Mouse (Mus musculus): ENCODE data around the gene Myo16. TPM values are rescaled to one million over a fixed set of nuclear protein-coding genes. Genes with fewer than 3 reads are reported as not detected.

Gene Myo16
- polyA plus RNA-seq, 1 experiment from 2014 or later: 0.81 TPM

DNA sequence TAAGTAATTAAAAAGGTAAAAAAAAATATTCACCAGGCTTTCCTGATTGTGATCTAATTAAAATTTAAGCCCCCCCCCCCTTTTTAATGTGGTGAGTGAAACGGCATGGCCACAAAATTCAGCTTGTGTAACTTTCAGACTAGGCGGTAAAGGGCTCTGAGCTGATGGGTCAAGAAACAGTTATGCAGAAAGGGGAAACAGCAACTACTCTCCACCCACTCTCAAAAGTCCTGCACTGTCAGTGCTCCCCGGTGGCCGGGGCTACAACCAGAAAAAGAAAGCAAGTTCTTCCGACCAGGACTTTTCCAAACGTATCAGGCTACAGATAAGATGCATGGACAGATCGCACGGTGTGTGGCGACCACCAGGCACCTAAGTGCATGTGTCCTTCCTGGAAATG, 408.9 kb downstream of the Myo16 start:
- Histone ChIP-seq H3K36me3 (replicated peaks; ENCODE audit: control insufficient read depth, insufficient read depth, low read depth, low read length) (no peaks in the 10 kb centered on the region), H3K4me1 (ENCODE audit: control insufficient read depth, insufficient read depth, low read length) (no peaks in the 10 kb centered on the region), H3K4me3 (ENCODE audit: low read depth, low read length) (no peak overlapping the region), H3K9me3 (replicated peaks; ENCODE audit: control insufficient read depth, low read length) (no peaks in the 10 kb centered on the region), H3K27me3 (ENCODE audit: control insufficient read depth, insufficient read depth, low read length) (no peaks in the 10 kb centered on the region), H3K4me2 (ENCODE audit: low read depth, low read length) (no peak overlapping the region), H3K27ac (replicated peaks; ENCODE audit: low read depth, low read length) (no peak overlapping the region), H3K9ac (replicated peaks; ENCODE audit: low read length) (no peak overlapping the region)
- ATAC-seq (replicated peaks; ENCODE audit: insufficient number of reproducible peaks, low FRiP score, low TSS enrichment, low read depth) (no peak), DNase-seq (ENCODE audit: low spot score) (no peak)
- 88% methylated on average over 9 of the region's 9 CpGs for whole genome bisulfite sequencing

DNA sequence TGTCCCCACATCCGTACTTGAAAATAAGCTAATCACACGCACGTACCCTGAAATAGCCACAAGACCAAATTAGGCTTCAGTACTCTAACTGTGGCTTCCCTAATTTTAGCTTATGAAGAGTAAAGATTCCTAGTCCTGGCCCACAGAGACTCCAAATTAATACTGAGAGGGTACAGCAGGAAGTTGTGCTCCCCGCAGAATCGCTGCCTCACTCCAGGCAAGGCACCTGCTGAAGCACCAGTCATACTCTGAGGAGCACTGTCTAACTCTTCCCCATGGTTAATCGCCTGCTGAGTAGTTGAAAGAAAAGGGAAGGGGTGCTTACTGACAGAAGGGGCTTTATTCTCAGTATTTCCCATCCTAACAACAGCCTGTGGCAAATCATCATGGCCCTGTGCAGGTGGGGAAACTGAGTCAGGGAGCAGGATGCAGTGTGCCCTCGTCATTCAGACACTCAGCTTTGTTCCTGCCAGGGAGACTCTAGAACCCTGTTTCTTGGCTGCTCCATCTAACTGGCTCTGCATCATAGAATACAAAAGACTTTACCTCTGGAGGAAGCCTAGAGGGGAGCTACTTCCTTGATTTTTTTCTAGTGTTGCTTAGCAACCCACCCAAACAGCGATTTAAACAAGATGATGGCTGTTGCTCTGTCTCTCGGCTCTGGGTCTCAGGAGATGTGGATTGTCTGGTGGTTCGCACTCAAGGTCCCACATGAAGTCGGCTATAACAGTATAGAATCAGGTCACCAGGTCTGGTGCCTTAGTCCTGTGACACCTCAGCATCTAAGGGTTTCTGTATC, 411.7 kb downstream of the Myo16 start:
- no peaks in the 10 kb centered on the region for H3K27me3 ChIP-seq (ENCODE audit: control insufficient read depth, insufficient read depth, low read length)
- no peak overlapping the region for H3K4me3 ChIP-seq (ENCODE audit: low read depth, low read length)
- H3K27ac ChIP-seq (replicated peaks; ENCODE audit: low read depth, low read length): no peak overlapping the region
- ATAC-seq (replicated peaks; ENCODE audit: insufficient number of reproducible peaks, low FRiP score, low TSS enrichment, low read depth) (no peak), DNase-seq (ENCODE audit: low spot score) (peak; percentile 19)
- no peak overlapping the region for H3K9ac ChIP-seq (replicated peaks; ENCODE audit: low read length)
- no peaks in the 10 kb centered on the region for H3K9me3 ChIP-seq (replicated peaks; ENCODE audit: control insufficient read depth, low read length)
- H3K4me2 ChIP-seq (ENCODE audit: low read depth, low read length): no peak overlapping the region
- no peaks in the 10 kb centered on the region for H3K36me3 ChIP-seq (replicated peaks; ENCODE audit: control insufficient read depth, insufficient read depth, low read depth, low read length)
- 70% methylated on average over 11 of the region's 11 CpGs for WGBS
- H3K4me1 ChIP-seq (ENCODE audit: control insufficient read depth, insufficient read depth, low read length): no peaks in the 10 kb centered on the region

DNA sequence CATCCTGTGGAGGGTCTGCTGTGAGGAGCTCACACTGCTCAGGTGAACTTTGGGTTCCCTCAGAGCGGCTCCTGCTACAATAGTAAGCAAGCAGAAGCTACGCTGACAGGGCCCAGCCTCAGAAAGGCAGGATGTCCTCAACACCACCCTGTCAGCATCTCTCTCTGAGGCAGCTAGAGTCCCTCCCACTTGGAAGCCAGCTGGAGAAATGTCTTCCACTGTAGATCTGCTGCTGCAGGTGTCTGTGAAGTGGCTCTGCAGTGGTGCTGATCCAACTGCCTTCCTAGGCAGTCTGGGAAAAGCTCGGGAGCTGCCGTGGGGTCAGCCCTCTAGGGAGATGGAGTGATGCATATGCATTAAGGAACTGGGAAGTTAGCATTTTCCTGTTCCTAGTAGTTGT, 414.7 kb downstream of the Myo16 start:
- H3K27ac ChIP-seq (replicated peaks; ENCODE audit: low read depth, low read length): no peak overlapping the region
- no peaks in the 10 kb centered on the region for H3K27me3 ChIP-seq (ENCODE audit: control insufficient read depth, insufficient read depth, low read length)
- H3K4me1 ChIP-seq (ENCODE audit: control insufficient read depth, insufficient read depth, low read length): no peaks in the 10 kb centered on the region
- no peak overlapping the region for H3K4me3 ChIP-seq (ENCODE audit: low read depth, low read length)
- H3K9me3 ChIP-seq (replicated peaks; ENCODE audit: control insufficient read depth, low read length): no peaks in the 10 kb centered on the region
- DNase-seq (ENCODE audit: low spot score) (no peak), ATAC-seq (replicated peaks; ENCODE audit: insufficient number of reproducible peaks, low FRiP score, low TSS enrichment, low read depth) (no peak)
- no peak overlapping the region for H3K9ac ChIP-seq (replicated peaks; ENCODE audit: low read length)
- H3K4me2 ChIP-seq (ENCODE audit: low read depth, low read length): no peak overlapping the region
- WGBS: 70% methylated on average over 4 of the region's 4 CpGs
- no peaks in the 10 kb centered on the region for H3K36me3 ChIP-seq (replicated peaks; ENCODE audit: control insufficient read depth, insufficient read depth, low read depth, low read length)

DNA sequence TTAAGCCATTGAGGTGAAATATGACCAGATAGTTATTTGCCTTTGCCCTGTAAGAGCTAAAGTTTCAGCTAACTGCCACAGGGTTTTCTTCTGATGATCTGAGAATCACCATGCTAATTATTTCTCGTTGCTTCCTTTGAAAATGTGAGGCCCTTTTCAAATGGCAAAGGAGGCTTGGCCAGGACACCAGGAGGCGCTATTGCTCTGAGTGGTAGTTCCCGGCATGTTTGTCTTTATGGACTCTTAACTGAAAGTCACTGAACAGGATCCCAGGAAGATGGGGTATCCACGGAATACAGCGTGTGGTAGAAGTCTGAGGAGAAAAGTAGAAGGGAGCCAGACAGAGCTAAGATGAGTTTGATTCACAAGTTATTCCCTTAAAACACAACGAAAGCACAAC, 420.4 kb downstream of the Myo16 start:
- no peak for ATAC-seq (replicated peaks; ENCODE audit: insufficient number of reproducible peaks, low FRiP score, low TSS enrichment, low read depth)
- H3K27me3 ChIP-seq (ENCODE audit: control insufficient read depth, insufficient read depth, low read length): no peaks in the 10 kb centered on the region; the same call in 1 of the 2 replicates
- no peaks in the 10 kb centered on the region for H3K4me1 ChIP-seq (ENCODE audit: control insufficient read depth, insufficient read depth, low read length)
- H3K9ac ChIP-seq (replicated peaks; ENCODE audit: low read length): no peak overlapping the region
- H3K9me3 ChIP-seq (replicated peaks; ENCODE audit: control insufficient read depth, low read length): no peaks in the 10 kb centered on the region
- H3K4me3 ChIP-seq (ENCODE audit: low read depth, low read length): no peak overlapping the region
- H3K4me2 ChIP-seq (ENCODE audit: low read depth, low read length): no peak overlapping the region
- peak; percentile 89 for DNase-seq (ENCODE audit: low spot score)
- no peaks in the 10 kb centered on the region for H3K36me3 ChIP-seq (replicated peaks; ENCODE audit: control insufficient read depth, insufficient read depth, low read depth, low read length)
- no peak overlapping the region for H3K27ac ChIP-seq (replicated peaks; ENCODE audit: low read depth, low read length)
- WGBS: 21% methylated on average over 6 of the region's 6 CpGs

DNA sequence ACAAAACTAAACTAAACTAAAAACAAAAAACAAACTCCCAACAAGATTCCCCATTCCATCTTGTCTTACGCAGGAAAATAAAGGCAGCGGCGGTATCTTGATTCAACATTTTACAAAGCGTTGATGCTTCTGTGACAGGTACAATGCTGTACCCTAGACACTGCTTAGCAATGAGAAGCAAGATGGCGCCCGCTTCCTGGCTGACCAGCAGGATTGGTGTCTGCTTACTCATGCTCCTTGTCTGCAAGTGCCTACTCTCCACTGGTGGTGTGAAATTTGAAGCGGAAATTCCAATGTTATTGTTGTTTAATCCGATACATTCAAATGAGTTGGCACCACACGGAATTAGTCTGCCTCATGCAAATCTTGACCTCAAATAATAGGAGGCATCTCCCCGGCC, 421.5 kb downstream of the Myo16 start:
- no peak overlapping the region for H3K9ac ChIP-seq (replicated peaks; ENCODE audit: low read length)
- H3K27ac ChIP-seq (replicated peaks; ENCODE audit: low read depth, low read length): no peak overlapping the region
- 94% methylated on average over 10 of the region's 10 CpGs for WGBS
- DNase-seq (ENCODE audit: low spot score) (no peak), ATAC-seq (replicated peaks; ENCODE audit: insufficient number of reproducible peaks, low FRiP score, low TSS enrichment, low read depth) (no peak)
- no peaks in the 10 kb centered on the region for H3K36me3 ChIP-seq (replicated peaks; ENCODE audit: control insufficient read depth, insufficient read depth, low read depth, low read length)
- H3K4me1 ChIP-seq (ENCODE audit: control insufficient read depth, insufficient read depth, low read length): no peaks in the 10 kb centered on the region
- no peak overlapping the region for H3K4me3 ChIP-seq (ENCODE audit: low read depth, low read length)
- no peaks in the 10 kb centered on the region; the same call in 1 of the 2 replicates for H3K27me3 ChIP-seq (ENCODE audit: control insufficient read depth, insufficient read depth, low read length)
- H3K9me3 ChIP-seq (replicated peaks; ENCODE audit: control insufficient read depth, low read length): no peaks in the 10 kb centered on the region
- no peak overlapping the region for H3K4me2 ChIP-seq (ENCODE audit: low read depth, low read length)

DNA sequence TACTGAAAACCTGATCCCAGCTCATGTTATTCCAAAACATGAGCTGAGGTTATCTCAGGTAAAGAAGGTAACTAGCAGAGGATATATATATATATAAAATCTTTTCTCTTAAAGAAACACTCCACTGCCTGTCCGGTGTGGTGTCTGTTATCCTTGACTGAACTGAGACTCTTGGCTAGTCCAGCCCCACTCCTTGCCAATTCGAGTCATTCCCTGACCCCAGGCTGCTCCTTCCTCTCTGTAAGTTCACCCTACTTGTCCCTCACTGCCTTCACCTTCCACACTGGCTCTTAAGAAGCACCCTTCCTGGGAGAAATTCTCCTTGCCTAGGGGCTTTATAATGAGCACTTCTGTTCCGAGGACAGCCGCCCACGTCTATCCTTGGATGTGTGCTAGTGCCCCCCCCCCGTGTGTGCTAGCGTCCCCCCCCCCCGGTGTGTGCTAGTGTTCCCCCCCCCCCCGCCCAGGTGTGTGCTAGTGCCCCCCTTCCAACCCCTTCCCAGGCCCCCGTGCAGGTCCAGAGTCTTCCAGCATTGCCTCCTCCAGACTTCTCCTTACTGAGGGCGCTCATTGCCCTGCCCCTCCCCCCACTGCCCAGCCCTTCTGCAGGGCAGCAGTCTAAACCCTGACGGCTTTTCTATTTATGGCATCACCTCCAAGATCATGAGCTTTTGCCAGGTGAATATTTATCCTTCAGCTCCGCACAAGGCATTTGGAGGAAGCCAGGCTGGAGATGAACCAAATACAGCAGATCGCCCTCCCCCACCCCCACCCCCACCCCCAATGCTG, 433.4 kb downstream of the Myo16 start:
- Histone ChIP-seq H3K4me2 (ENCODE audit: low read depth, low read length) (no peak overlapping the region), H3K9ac (replicated peaks; ENCODE audit: low read length) (no peak overlapping the region), H3K9me3 (replicated peaks; ENCODE audit: control insufficient read depth, low read length) (no peaks in the 10 kb centered on the region), H3K36me3 (replicated peaks; ENCODE audit: control insufficient read depth, insufficient read depth, low read depth, low read length) (no peaks in the 10 kb centered on the region), H3K4me3 (ENCODE audit: low read depth, low read length) (no peak overlapping the region), H3K4me1 (ENCODE audit: control insufficient read depth, insufficient read depth, low read length) (no peaks in the 10 kb centered on the region), H3K27ac (replicated peaks; ENCODE audit: low read depth, low read length) (no peak overlapping the region), H3K27me3 (ENCODE audit: control insufficient read depth, insufficient read depth, low read length) (no peaks in the 10 kb centered on the region)
- DNase-seq (ENCODE audit: low spot score) (peak; percentile 36), ATAC-seq (replicated peaks; ENCODE audit: insufficient number of reproducible peaks, low FRiP score, low TSS enrichment, low read depth) (no peak)
- WGBS: 28% methylated on average over 9 of the region's 14 CpGs

DNA sequence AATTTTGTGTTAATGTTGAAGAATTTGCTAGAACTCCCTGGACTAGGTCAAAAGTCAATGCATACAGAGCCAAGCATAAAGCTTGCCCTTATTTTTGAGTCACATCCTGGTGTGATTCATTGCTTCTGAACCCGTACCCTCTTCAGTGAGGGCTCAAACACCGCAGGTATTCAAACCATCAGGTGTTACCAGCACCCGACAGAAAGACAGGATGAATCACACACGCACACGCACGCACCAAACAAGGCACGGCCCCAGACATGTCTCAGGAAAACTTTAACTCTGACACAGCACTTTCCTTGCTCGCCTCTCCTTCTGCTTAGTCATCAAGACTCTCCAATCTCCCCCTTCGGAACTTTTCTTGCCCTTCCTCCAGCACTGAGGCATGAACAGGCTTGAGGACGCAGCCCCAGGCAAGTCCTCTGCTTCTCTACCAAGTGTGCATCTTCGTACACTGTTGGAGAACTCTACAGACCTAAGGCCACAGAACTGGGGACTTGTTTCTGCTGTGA, 435.8 kb downstream of the Myo16 start:
- WGBS: 83% methylated on average over 11 of the region's 11 CpGs
- no peak overlapping the region for H3K9ac ChIP-seq (replicated peaks; ENCODE audit: low read length)
- H3K4me1 ChIP-seq (ENCODE audit: control insufficient read depth, insufficient read depth, low read length): no peaks in the 10 kb centered on the region
- H3K36me3 ChIP-seq (replicated peaks; ENCODE audit: control insufficient read depth, insufficient read depth, low read depth, low read length): no peaks in the 10 kb centered on the region
- no peak overlapping the region for H3K4me3 ChIP-seq (ENCODE audit: low read depth, low read length)
- DNase-seq (ENCODE audit: low spot score): no peak
- H3K27ac ChIP-seq (replicated peaks; ENCODE audit: low read depth, low read length): no peak overlapping the region
- H3K27me3 ChIP-seq (ENCODE audit: control insufficient read depth, insufficient read depth, low read length): no peaks in the 10 kb centered on the region
- H3K9me3 ChIP-seq (replicated peaks; ENCODE audit: control insufficient read depth, low read length): no peaks in the 10 kb centered on the region
- no peak overlapping the region for H3K4me2 ChIP-seq (ENCODE audit: low read depth, low read length)
- no peak for ATAC-seq (replicated peaks; ENCODE audit: insufficient number of reproducible peaks, low FRiP score, low TSS enrichment, low read depth)

DNA sequence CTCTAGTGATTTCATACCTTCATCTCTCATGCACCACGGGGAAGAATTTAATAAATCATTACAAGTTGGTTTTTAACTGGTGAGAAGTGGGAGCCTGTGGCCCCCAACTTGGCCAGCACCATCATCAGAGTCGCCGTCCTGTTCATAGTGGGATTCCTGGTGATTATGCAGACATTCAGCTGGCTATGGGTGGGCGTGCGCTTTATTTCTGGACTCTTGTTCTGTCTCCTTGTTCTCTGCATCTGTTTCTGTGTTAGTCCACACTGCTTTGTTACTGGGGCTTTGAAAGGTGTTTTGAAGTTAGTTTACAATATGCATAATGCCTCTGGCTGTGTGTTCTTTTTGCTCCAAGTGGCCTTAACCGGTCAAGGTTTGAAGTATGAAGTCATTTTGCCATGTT, 439.2 kb downstream of the Myo16 start:
- WGBS: 89% methylated on average over 6 of the region's 6 CpGs

More for the DNA sequence above, 439.2 kb downstream of the Myo16 start:
- no peak overlapping the region for H3K4me3 ChIP-seq (ENCODE audit: low read depth, low read length)
- no peak for DNase-seq (ENCODE audit: low spot score)
- H3K9ac ChIP-seq (replicated peaks; ENCODE audit: low read length): no peak overlapping the region
- no peaks in the 10 kb centered on the region for H3K4me1 ChIP-seq (ENCODE audit: control insufficient read depth, insufficient read depth, low read length)
- no peaks in the 10 kb centered on the region for H3K9me3 ChIP-seq (replicated peaks; ENCODE audit: control insufficient read depth, low read length)
- no peaks in the 10 kb centered on the region for H3K36me3 ChIP-seq (replicated peaks; ENCODE audit: control insufficient read depth, insufficient read depth, low read depth, low read length)
- no peak overlapping the region for H3K4me2 ChIP-seq (ENCODE audit: low read depth, low read length)
- no peak for ATAC-seq (replicated peaks; ENCODE audit: insufficient number of reproducible peaks, low FRiP score, low TSS enrichment, low read depth)
- no peaks in the 10 kb centered on the region for H3K27me3 ChIP-seq (ENCODE audit: control insufficient read depth, insufficient read depth, low read length)
- H3K27ac ChIP-seq (replicated peaks; ENCODE audit: low read depth, low read length): no peak overlapping the region

Measured in embryonic facial prominence, embryonic 11.5 days (tissue).